Mouse (Mus musculus) thymus, adult 18-20 months (tissue): Measurements from ENCODE around the gene Rnf222.
"Not testable (repeated sequence)": the region's sequence is repeated elsewhere in the genome, so short reads cannot be mapped to it uniquely, and the experiment has no call there.

Source experiments
- DNase-seq, 2 experiments: peaks; one replicate each; pipeline ENCODE4 v3.0.0; 2022; ENCODE audit warnings: mixed read lengths in 2 of 2

Gene Rnf222

GRCm38 (mm10) chr11:68914566-68914965 is 26.2 kb downstream of the Rnf222 start:
- no peak for DNase-seq

DNA sequence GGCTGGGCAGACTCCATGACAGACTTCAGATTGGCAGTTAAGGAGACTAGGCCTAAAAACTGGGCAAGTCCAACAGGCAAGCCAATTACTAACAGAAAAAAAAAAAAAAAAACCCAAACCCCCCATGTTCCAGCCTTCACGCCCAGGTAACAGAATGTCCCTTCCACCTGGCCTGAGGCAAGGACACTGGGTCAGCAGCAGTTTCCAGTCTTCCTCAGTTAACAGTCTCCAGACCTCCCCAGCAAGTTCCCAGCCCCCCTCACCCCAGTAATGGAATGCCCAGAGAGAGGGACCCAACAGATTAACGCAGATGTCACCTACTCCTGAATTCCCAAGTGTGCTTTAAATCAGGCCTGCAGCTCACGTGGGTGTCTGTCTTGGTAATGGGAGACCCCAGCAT is 34.8 kb downstream of the Rnf222 start:
- no peak for DNase-seq

DNA sequence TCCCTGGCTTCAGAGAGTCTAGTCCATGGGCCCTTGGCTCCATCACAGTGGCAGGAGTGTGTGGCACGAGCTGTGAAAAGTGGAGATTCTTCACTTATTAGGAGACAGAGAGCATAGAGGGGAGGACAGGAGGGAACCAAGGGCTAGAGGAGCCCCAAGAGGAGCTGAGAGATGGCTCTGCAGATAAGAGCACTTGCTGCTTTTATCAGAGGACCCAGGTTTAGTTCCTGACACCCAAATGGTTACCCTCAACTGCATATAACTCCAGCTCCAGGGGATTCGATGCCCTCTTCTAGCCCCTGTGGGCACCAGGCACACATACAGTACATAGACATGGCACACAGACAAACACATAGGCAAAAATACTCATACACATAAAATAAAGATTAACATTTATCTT is 36.4 kb downstream of the Rnf222 start:
- DNase-seq: no peak

- DNase-seq: no peak
Measured at GRCm38 (mm10) chr11:68926981-68927380, 38.6 kb downstream of the Rnf222 start, which contains the start of gene Odf4. Gene Odf4 (minus strand): TSS chr11:68927081.

DNA sequence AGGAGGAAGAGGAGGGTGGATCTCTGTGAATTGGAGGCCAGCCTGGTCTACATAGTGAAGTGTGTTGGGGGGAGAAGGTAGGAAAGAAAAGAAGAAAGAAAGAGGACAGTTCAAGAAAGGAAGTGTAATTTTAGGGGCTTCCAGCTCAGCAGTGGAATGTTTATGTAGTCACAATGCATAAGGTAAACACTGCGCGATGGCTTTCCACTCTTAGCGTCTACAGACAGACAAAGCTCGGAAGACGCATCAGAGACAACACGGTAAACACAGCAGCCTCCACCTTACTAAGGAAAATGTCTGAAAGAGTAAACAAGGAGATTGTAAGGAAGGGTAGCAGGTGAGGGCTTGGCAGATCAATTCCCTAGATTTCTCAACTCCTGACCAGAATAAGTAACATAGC is 41.6 kb downstream of the Rnf222 start:
- no peak for DNase-seq

DNA sequence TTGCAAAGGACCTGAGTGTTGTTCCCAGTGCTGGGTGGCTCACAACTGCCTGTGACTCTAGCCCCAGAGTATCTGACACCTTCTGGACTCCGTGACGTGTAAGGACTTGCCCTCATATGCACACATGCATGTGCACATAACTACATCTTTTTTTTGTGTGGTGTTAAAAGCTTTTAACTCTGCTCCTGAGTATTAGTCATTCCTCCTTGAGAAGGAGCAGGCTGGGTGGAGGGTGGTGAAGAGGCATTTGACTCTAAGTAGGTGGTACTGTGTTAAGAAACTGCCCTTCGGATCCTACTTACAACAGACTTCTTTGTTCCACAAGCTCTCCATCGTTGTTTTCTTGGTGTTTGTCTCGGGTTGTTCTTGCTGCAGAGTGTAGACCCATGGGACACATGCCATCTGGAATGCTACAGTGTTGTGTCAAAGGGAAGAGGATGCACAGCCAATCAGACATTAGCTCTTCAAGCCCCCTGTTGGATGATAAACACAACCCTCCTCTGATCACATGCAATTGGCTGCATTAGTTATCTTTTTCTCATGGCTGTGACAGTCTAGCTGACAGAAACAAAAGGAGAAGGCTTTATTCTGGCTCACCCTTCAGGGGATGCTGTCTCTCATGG is 45.6 kb downstream of the Rnf222 start:
- no peak for DNase-seq

DNA sequence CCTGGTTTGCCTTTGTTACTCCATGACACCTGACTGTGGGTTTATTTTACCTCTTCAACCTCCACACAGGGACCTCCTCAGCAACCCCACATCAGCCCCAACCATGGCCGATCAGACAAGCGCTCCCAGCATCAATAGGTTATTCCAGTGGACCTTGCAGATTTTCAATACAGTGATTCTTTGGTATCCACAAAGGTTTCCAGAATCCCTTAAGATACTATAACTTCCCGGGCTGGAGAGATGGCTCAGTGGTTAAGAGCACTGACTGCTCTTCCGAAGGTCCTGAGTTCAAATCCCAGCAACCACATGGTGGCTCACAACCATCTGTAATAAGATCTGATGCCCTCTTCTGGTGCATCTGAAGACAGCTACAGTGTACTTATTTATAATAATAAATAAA is 48.6 kb downstream of the Rnf222 start:
- not testable (repeated sequence) for DNase-seq

- peak; percentile 73 to 80 for DNase-seq
Measured at GRCm38 (mm10) chr11:68939451-68940304, 51.3 kb downstream of the Rnf222 start.

GRCm38 (mm10) chr11:68940516-68940915 is 52.2 kb downstream of the Rnf222 start:
- DNase-seq: no peak

- DNase-seq: no peak
Measured at GRCm38 (mm10) chr11:68942731-68943130, 54.4 kb downstream of the Rnf222 start.

- no peak for DNase-seq
Measured at GRCm38 (mm10) chr11:68945245-68945644, 56.9 kb downstream of the Rnf222 start.
